Mouse (Mus musculus) embryonic stem cell, embryonic (primary cell): ENCODE measurements around the gene Tmco4.

ENCODE experiments used
- CTCF ChIA-PET, 4 experiments: fragments of 300-600 bp in 2 of 4; fragments of 350-600 bp in 2 of 4; sonication (Branson Sonifier 250); formaldehyde crosslinking; loops; one replicate each; lab custom pipeline; 2022; ENCODE audit warnings: inconsistent platforms in 2 of 4; lab: Charles Lee
- POLR2A ChIA-PET, 4 experiments: fragments of 300-600 bp in 2 of 4; fragments of 350-600 bp in 2 of 4; sonication (Branson Sonifier 250); formaldehyde crosslinking; loops; one replicate each; lab custom pipeline; 2022; ENCODE audit warnings: antibody characterized with exemption in 4 of 4, inconsistent platforms in 1 of 4; lab: Charles Lee

Gene Tmco4

GRCm38 (mm10) chr4:138972827-138973718 lies at the start of gene Tmco4:
Gene Tmco4, plus strand, starts transcription at chr4:138972888.
- CTCF ChIA-PET: interaction anchor here in 3 of 4 experiments (0.6 to 1.4 kb wide), 7 partner anchors 30 to 279 kb away, joined by 3 to 5 read pairs (median 4); no protein-coding TSS in a partner anchor

GRCm38 (mm10) chr4:138925561-138925960 lies 47.1 kb upstream of the Tmco4 start:
- POLR2A ChIA-PET: interaction anchor here in 1 of 4 experiments (0.8 to 1.1 kb wide), 2 partner anchors 12 to 82 kb away, joined by 3 read pairs; partner anchors contain the start of gene Otud3
- CTCF ChIA-PET: interaction anchor here in 2 of 4 experiments (0.8 to 1.1 kb wide), 4 partner anchors 8 to 89 kb away, joined by 3 read pairs; partner anchors contain the start of gene Otud3 (in 2 of the 2)

More at GRCm38 (mm10) chr4:138972827-138973718, at the start of gene Tmco4:
- POLR2A ChIA-PET: interaction anchor here in 3 of 4 experiments (0.5 to 5.8 kb wide), 31 partner anchors 8 to 851 kb away, joined by 3 to 62 read pairs (median 5); partner anchors contain the start of genes Capzb (in 1 of the 3) and Minos1 (in 1 of the 3)

GRCm38 (mm10) chr4:138933862-138934261 lies 38.8 kb upstream of the Tmco4 start:
- POLR2A ChIA-PET: no interaction called here
- CTCF ChIA-PET: interaction anchor here in 1 of 4 experiments (0.6 kb wide), 1 partner anchor 252 kb away, joined by 3 read pairs; no protein-coding TSS in a partner anchor

- CTCF ChIA-PET: no interaction called here
- POLR2A ChIA-PET: no interaction called here
Observed at GRCm38 (mm10) chr4:138934456-138935145, 38.1 kb upstream of the Tmco4 start.

- ChIA-PET POLR2A (interaction anchor here in 2 of 4 experiments (0.6 to 1.4 kb wide), 3 partner anchors 33 to 121 kb away, joined by 3 to 6 read pairs (median 3); partner anchors contain the start of gene Tmco4 (in 1 of the 2)), CTCF (interaction anchor here in 2 of 4 experiments (0.5 to 1.5 kb wide), 5 partner anchors 15 to 236 kb away, joined by 3 to 10 read pairs (median 3); partner anchors contain the start of gene Otud3 (in 1 of the 2))
Observed at GRCm38 (mm10) chr4:138938495-138939269, 34.0 kb upstream of the Tmco4 start.

- ChIA-PET POLR2A (interaction anchor here in 2 of 4 experiments (0.6 to 1.4 kb wide), 4 partner anchors 32 to 120 kb away, joined by 3 to 6 read pairs (median 3); partner anchors contain the start of gene Tmco4 (in 1 of the 2)), CTCF (interaction anchor here in 1 of 4 experiments (1.0 to 1.5 kb wide), 4 partner anchors 14 to 75 kb away, joined by 3 to 4 read pairs (median 3); partner anchors contain the start of gene Otud3)
Observed at GRCm38 (mm10) chr4:138939481-138939880, 33.2 kb upstream of the Tmco4 start.

DNA sequence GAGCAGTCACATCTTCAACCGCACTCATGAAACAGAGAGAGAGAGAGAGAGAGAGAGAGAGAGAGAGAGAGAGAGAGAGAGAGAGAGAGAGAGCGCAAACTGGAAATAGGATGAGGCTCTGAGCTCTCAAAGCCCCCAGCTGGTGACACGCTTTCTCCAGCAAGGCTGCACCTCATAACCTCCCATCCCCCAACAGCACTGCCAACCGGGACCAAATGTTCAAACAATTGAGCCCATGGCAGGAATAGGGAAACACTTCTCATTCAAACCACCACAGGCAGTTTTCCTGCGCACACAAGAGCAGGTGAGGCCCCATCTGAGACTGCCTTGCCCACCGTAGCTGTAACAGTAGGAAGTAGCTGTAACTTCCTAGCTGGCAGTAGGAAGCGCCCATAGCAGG lies 31.3 kb upstream of the Tmco4 start:
- ChIA-PET CTCF (interaction anchor here in 2 of 4 experiments (0.6 to 1.1 kb wide), 6 partner anchors 19 to 299 kb away, joined by 3 to 4 read pairs (median 3); no protein-coding TSS in a partner anchor), POLR2A (interaction anchor here (0.6 to 1.6 kb wide), 11 partner anchors 8 to 1224 kb away, joined by 3 to 8 read pairs (median 3); partner anchors contain the start of gene Tmco4 (in 1 of the 4))

DNA sequence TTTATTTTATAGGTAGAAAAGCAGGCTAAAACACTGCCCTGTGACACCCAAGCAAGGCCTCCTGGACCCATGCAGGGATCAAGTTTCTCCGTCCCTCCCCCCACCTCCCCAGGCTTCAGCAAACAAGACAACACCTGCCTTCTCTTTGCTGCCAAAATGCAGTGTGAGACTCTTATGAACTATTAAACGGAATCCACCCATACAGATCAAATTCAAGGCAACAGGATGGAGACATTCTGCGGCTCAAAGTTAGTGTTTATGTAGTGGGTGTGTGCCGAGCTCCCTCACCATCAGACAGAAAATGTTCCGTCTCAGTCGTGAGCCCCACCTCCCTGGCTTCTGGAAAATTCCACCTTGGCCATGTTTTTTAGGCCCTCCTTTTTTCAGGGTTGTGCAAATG lies 30.7 kb upstream of the Tmco4 start:
- CTCF ChIA-PET: interaction anchor here in 3 of 4 experiments (0.5 to 0.7 kb wide), 3 partner anchors 35 to 300 kb away, joined by 3 to 4 read pairs (median 4); no protein-coding TSS in a partner anchor

DNA sequence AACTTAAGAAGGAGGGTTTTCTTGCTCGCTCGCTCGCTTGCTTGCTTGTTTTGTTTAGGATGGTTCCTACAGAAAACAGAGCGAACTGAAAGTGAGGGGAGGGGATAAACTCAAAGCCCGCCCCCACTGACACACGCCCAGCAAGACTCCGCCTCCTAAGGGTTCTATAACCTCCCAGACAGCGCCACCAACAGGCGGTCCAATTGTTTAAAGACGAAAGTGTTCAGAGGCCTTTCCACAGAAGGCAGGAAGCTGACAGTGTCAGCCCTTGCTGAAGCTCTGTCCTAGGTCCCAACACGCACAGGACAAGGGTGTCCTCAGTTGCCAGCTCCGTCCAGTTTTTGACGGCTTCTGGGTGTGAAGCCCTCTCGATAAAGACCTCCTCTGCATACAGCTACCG lies 29.0 kb upstream of the Tmco4 start:
- ChIA-PET CTCF (interaction anchor here (0.5 to 2.9 kb wide), 55 partner anchors 9 to 1018 kb away, joined by 3 to 15 read pairs (median 4); partner anchors contain the start of genes Otud3 (in 3 of the 4) and Rnf186 (in 1 of the 4)), POLR2A (interaction anchor here in 3 of 4 experiments (0.7 to 2.9 kb wide), 17 partner anchors 11 to 75 kb away, joined by 3 to 8 read pairs (median 4); partner anchors contain the start of genes Otud3 (in 1 of the 3) and Tmco4 (in 1 of the 3))

More for the DNA sequence above, 30.7 kb upstream of the Tmco4 start:
- POLR2A ChIA-PET: interaction anchor here (0.6 to 1.6 kb wide), 10 partner anchors 8 to 1225 kb away, joined by 3 to 8 read pairs (median 4); partner anchors contain the start of gene Tmco4 (in 1 of the 4)

- ChIA-PET POLR2A (no interaction called here), CTCF (no interaction called here)
Observed at GRCm38 (mm10) chr4:138948257-138948656, 24.4 kb upstream of the Tmco4 start.

GRCm38 (mm10) chr4:138958612-138959011 lies 14.1 kb upstream of the Tmco4 start:
- CTCF ChIA-PET: interaction anchor here in 2 of 4 experiments (1.0 to 1.2 kb wide), 2 partner anchors 15 to 41 kb away, joined by 3 to 5 read pairs; no protein-coding TSS in a partner anchor
- POLR2A ChIA-PET: interaction anchor here in 3 of 4 experiments (1.1 to 2.0 kb wide), 6 partner anchors 8 to 49 kb away, joined by 3 to 8 read pairs (median 3); partner anchors contain the start of gene Tmco4 (in 1 of the 3)

DNA sequence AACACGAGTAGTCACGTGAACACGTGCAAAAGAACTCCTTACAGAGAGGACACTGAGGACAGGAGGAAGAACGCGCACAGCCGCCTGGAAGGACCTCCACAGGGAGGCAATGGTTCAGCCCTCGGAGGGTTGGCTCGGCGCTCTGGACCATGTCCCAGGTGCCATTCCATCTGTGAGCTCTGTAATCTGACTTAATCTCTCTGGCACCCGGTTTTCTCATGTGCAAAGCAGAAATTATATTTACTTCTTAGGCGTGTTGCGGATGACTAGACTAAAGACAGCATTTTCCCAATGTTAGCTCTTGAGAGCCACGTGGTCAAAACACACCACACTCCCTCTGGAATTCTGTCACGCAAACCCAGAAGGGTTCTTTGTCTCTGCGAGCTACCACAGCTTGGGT lies 13.6 kb upstream of the Tmco4 start:
- ChIA-PET CTCF (interaction anchor here in 2 of 4 experiments (0.7 to 1.2 kb wide), 3 partner anchors 15 to 103 kb away, joined by 3 to 5 read pairs (median 3); no protein-coding TSS in a partner anchor), POLR2A (interaction anchor here in 3 of 4 experiments (0.6 to 2.0 kb wide), 9 partner anchors 9 to 48 kb away, joined by 3 to 8 read pairs (median 3); partner anchors contain the start of gene Tmco4 (in 1 of the 3))

GRCm38 (mm10) chr4:138959926-138960325 lies 12.8 kb upstream of the Tmco4 start:
- ChIA-PET CTCF (interaction anchor here in 3 of 4 experiments (0.5 to 1.2 kb wide), 5 partner anchors 12 to 1223 kb away, joined by 3 to 7 read pairs (median 5); no protein-coding TSS in a partner anchor), POLR2A (interaction anchor here in 3 of 4 experiments (1.1 to 2.0 kb wide), 6 partner anchors 12 to 41 kb away, joined by 3 to 8 read pairs (median 3); partner anchors contain the start of gene Tmco4 (in 1 of the 3))

- ChIA-PET CTCF (interaction anchor here in 1 of 4 experiments (0.9 kb wide), 1 partner anchor 19 kb away, joined by 4 read pairs; no protein-coding TSS in a partner anchor), POLR2A (interaction anchor here in 2 of 4 experiments (0.9 to 1.9 kb wide), 2 partner anchors 9 to 11 kb away, joined by 3 to 8 read pairs; no protein-coding TSS in a partner anchor)
Observed at GRCm38 (mm10) chr4:138962719-138963118, 10.0 kb upstream of the Tmco4 start.

GRCm38 (mm10) chr4:138965871-138966270 lies 6.8 kb upstream of the Tmco4 start:
- ChIA-PET POLR2A (interaction anchor here in 2 of 4 experiments (0.6 to 1.0 kb wide), 2 partner anchors 40 to 63 kb away, joined by 3 read pairs; no protein-coding TSS in a partner anchor), CTCF (interaction anchor here in 3 of 4 experiments (0.5 to 1.5 kb wide), 8 partner anchors 22 to 207 kb away, joined by 3 to 4 read pairs (median 3); no protein-coding TSS in a partner anchor)

GRCm38 (mm10) chr4:138966866-138967265 lies 5.8 kb upstream of the Tmco4 start, which contains the start of gene Rnf186:
Gene Rnf186, plus strand, starts transcription at chr4:138967112.
- CTCF ChIA-PET: interaction anchor here in 2 of 4 experiments (0.5 to 1.5 kb wide), 4 partner anchors 23 to 48 kb away, joined by 3 to 4 read pairs (median 4); no protein-coding TSS in a partner anchor
- POLR2A ChIA-PET: interaction anchor here in 1 of 4 experiments (0.5 to 0.7 kb wide), 2 partner anchors 41 to 356 kb away, joined by 3 read pairs; no protein-coding TSS in a partner anchor
